ENCODE assay signal across 8 mouse cellular contexts in genomic region chr15:80977620-80978334, GRCm38 (mm10). TPM values are rescaled to one million over a fixed set of nuclear protein-coding genes. Genes with fewer than 3 reads are reported as not detected.
DNase-seq lines count a peak whose midpoint lies in the region; ATAC-seq and TF ChIP-seq lines count a peak whose summit lies in the region.

Gene Sgsm3, plus strand, starts transcription at chr15:80977765.

- no peak for TF ChIP-seq EP300 in liver, embryonic 14.5 days (IDR thresholded peaks at IDR 0.05; ENCODE audit: low read depth)
- no peak for TF ChIP-seq EP300 in stomach, postnatal 0 days (optimal IDR thresholded peaks at IDR 0.05)

- peak within 1 kb of the TSS; percentile 87 for H3K27ac ChIP-seq in forebrain, embryonic 10.5 days
- no peak within 1 kb of the TSS for H3K27ac ChIP-seq in heart, embryonic 15.5 days
- H3K27ac ChIP-seq in liver, embryonic 14.5 days, result no peak within 1 kb of the TSS
- H3K27ac ChIP-seq in neural tube, embryonic 11.5 days (ENCODE audit: low read depth, low read length), result no peak within 1 kb of the TSS
- peak within 1 kb of the TSS; percentile 85 for H3K27ac ChIP-seq in stomach, postnatal 0 days (replicated peaks)

- H3K4me1 ChIP-seq in forebrain, embryonic 10.5 days, result peaks cover 17% of the 10 kb centered on the region
- H3K4me1 ChIP-seq in heart, embryonic 15.5 days (replicated peaks), result peaks cover 3% of the 10 kb centered on the region; the same call in 1 of the 2 replicates
- H3K4me1 ChIP-seq in liver, embryonic 14.5 days (replicated peaks; ENCODE audit: control insufficient read depth in 2 of 2, insufficient read depth in 2 of 2, low read length in 1 of 2), result peaks cover 0 to 22% of the 10 kb centered on the region in 2 experiments; a peak in 3 of 4 replicates
- peaks cover 3% of the 10 kb centered on the region; the same call in 1 of the 2 replicates for H3K4me1 ChIP-seq in neural tube, embryonic 11.5 days (ENCODE audit: control insufficient read depth, insufficient read depth, low read length)
- 0 out of 2 replicates have a peak, but pooled peaks cover 2% of the 10 kb centered on the region for H3K4me1 ChIP-seq in stomach, postnatal 0 days (replicated peaks; ENCODE audit: control insufficient read depth, insufficient read depth)

- H3K4me2 ChIP-seq in heart, embryonic 15.5 days, result peak within 1 kb of the TSS; percentile 89
- peak within 1 kb of the TSS; percentile 72 for H3K4me2 ChIP-seq in liver, embryonic 14.5 days (ENCODE audit: low read depth)
- peak within 1 kb of the TSS; percentile 82 for H3K4me2 ChIP-seq in neural tube, embryonic 11.5 days (ENCODE audit: low read depth)
- H3K4me2 ChIP-seq in stomach, postnatal 0 days (replicated peaks; ENCODE audit: low read depth), result peak within 1 kb of the TSS; percentile 85

- TF ChIP-seq CTCF in liver, embryonic 14.5 days (IDR thresholded peaks at IDR 0.05; ENCODE audit: low read depth), result no peak
- no peak for TF ChIP-seq CTCF in stomach, postnatal 0 days (IDR thresholded peaks at IDR 0.05; ENCODE audit: low read depth)

- H3K9me3 ChIP-seq in forebrain, embryonic 10.5 days, result no peaks in the 10 kb centered on the region
- no peaks in the 10 kb centered on the region for H3K9me3 ChIP-seq in heart, embryonic 15.5 days (replicated peaks)
- H3K9me3 ChIP-seq in liver, embryonic 14.5 days (ENCODE audit: control insufficient read depth, low read length), result no peaks in the 10 kb centered on the region
- no peaks in the 10 kb centered on the region for H3K9me3 ChIP-seq in neural tube, embryonic 11.5 days (ENCODE audit: control insufficient read depth, low read length)
- no peaks in the 10 kb centered on the region for H3K9me3 ChIP-seq in stomach, postnatal 0 days (ENCODE audit: control insufficient read depth, low read length)

- WGBS in forebrain, embryonic 10.5 days, result under 1% methylated on average over 67 of the region's 67 CpGs
- under 1% methylated on average over 67 of the region's 67 CpGs for WGBS in heart, embryonic 15.5 days
- WGBS in liver, embryonic 14.5 days (ENCODE audit: insufficient replicate concordance), result under 1% methylated on average over 66 of the region's 67 CpGs
- under 1% methylated on average over 66 of the region's 67 CpGs for WGBS in neural tube, embryonic 11.5 days
- under 1% methylated on average over 57 of the region's 67 CpGs for WGBS in stomach, postnatal 0 days

- peak within 1 kb of the TSS; percentile 83 for H3K9ac ChIP-seq in heart, embryonic 15.5 days
- H3K9ac ChIP-seq in liver, embryonic 14.5 days (replicated peaks), result peak within 1 kb of the TSS; percentile 74
- H3K9ac ChIP-seq in neural tube, embryonic 11.5 days (ENCODE audit: low read length), result peak within 1 kb of the TSS; percentile 77
- H3K9ac ChIP-seq in stomach, postnatal 0 days (ENCODE audit: low read length), result peak within 1 kb of the TSS; percentile 79

- H3K4me3 ChIP-seq in forebrain, embryonic 10.5 days, result peak within 1 kb of the TSS; percentile 90
- H3K4me3 ChIP-seq in heart, embryonic 15.5 days, result peak within 1 kb of the TSS; percentile 96
- H3K4me3 ChIP-seq in liver, embryonic 14.5 days (ENCODE audit: insufficient read depth in 1 of 2, low read depth in 2 of 2, low read length in 2 of 2), result peak within 1 kb of the TSS; percentile 82 to 85
- peak within 1 kb of the TSS; percentile 83 for H3K4me3 ChIP-seq in neural tube, embryonic 11.5 days (ENCODE audit: low read depth, low read length)
- H3K4me3 ChIP-seq in stomach, postnatal 0 days (ENCODE audit: low read depth, low read length), result peak within 1 kb of the TSS; percentile 91

- peak; percentile 92 for DNase-seq in CD4-positive, CD25-positive, alpha-beta regulatory T cell, adult 2 months (ENCODE audit: low read depth, low spot score)
- DNase-seq in c-Kit-negative CD71-positive TER-119-positive erythroid progenitor cells, embryonic 14.5 days (ENCODE audit: low read depth, low spot score), result peak; percentile 70
- DNase-seq in forebrain, embryonic 10.5 days (ENCODE audit: extremely low spot score, low spot score), result peak; percentile 81
- peak; percentile 84 to 93 for DNase-seq in kidney, postnatal 25 days
- peak; percentile 67 to 72 (median 67) for DNase-seq in liver, embryonic 14.5 days (ENCODE audit: low read depth in 3 of 3, low spot score in 3 of 3)
- DNase-seq in neural tube, embryonic 11.5 days (ENCODE audit: low spot score), result peak; percentile 90
- peak; percentile 92 for DNase-seq in stomach, postnatal 0 days (ENCODE audit: low spot score)

- H3K36me3 ChIP-seq in forebrain, embryonic 10.5 days (replicated peaks), result no peaks in the 10 kb centered on the region
- no peaks in the 10 kb centered on the region for H3K36me3 ChIP-seq in heart, embryonic 15.5 days
- no peaks in the 10 kb centered on the region for H3K36me3 ChIP-seq in liver, embryonic 14.5 days (replicated peaks; ENCODE audit: control insufficient read depth, insufficient read depth, low read depth)
- H3K36me3 ChIP-seq in neural tube, embryonic 11.5 days (ENCODE audit: control insufficient read depth, insufficient read depth, low read length), result no peaks in the 10 kb centered on the region
- H3K36me3 ChIP-seq in stomach, postnatal 0 days (ENCODE audit: control insufficient read depth, insufficient read depth, low read length), result no peaks in the 10 kb centered on the region

- ATAC-seq in heart, embryonic 15.5 days (replicated peaks; ENCODE audit: insufficient number of reproducible peaks, insufficient read depth, low FRiP score, low read depth), result peak; percentile 91
- ATAC-seq in liver, embryonic 14.5 days (ENCODE audit: insufficient read depth), result peak; percentile 86
- ATAC-seq in neural tube, embryonic 11.5 days (ENCODE audit: insufficient read depth, low FRiP score, low TSS enrichment), result peak; percentile 85
- ATAC-seq in stomach, postnatal 0 days (ENCODE audit: low FRiP score, low TSS enrichment), result peak; percentile 89

- H3K27me3 ChIP-seq in forebrain, embryonic 10.5 days (ENCODE audit: poor library complexity, severe bottlenecking), result no peaks in the 10 kb centered on the region
- H3K27me3 ChIP-seq in heart, embryonic 15.5 days, result no peaks in the 10 kb centered on the region
- H3K27me3 ChIP-seq in liver, embryonic 14.5 days (ENCODE audit: control insufficient read depth, insufficient read depth, low read length), result no peaks in the 10 kb centered on the region
- no peaks in the 10 kb centered on the region for H3K27me3 ChIP-seq in neural tube, embryonic 11.5 days (ENCODE audit: control insufficient read depth, insufficient read depth, low read length)
- H3K27me3 ChIP-seq in stomach, postnatal 0 days (ENCODE audit: control insufficient read depth, insufficient read depth, low read length), result no peaks in the 10 kb centered on the region

RNA-seq across cellular contexts. Expression of gene Sgsm3, which starts in this region (rescaled TPM):
- polyA plus RNA-seq in forebrain, embryonic 10.5 days (2016; fragmentation: Nextera tagmentation; extraction: Ambion mirVana), result 35.5 and 36.9 TPM in 2 replicates
- polyA plus RNA-seq in heart, embryonic 15.5 days (2015; fragmentation: Nextera tagmentation; extraction: Ambion mirVana), result 15.0 and 20.4 TPM in 2 replicates
- 7.4 and 8.5 TPM in 2 replicates for polyA plus RNA-seq in liver, embryonic 14.5 days (2012; rRNA removed)
- polyA plus RNA-seq in liver, embryonic 14.5 days (2014; fragmentation: Nextera tagmentation; extraction: Ambion mirVana), result 6.2 and 7.5 TPM in 2 replicates
- polyA plus RNA-seq in neural tube, embryonic 11.5 days (2014; fragmentation: Nextera tagmentation; extraction: Ambion mirVana), result 30.2 and 32.6 TPM in 2 replicates
- 44.8 and 49.4 TPM in 2 replicates for polyA plus RNA-seq in stomach, postnatal 0 days (2015; fragmentation: Nextera tagmentation; extraction: Ambion mirVana)

Comparison
In these comparisons a context has a peak if more than half of its experiments do, and no peak if none do; other contexts are left out.
1. H3K27ac ChIP-seq: peak in forebrain, embryonic 10.5 days (single experiment) and stomach, postnatal 0 days (single experiment); none in heart, embryonic 15.5 days (single experiment), liver, embryonic 14.5 days (single experiment) and neural tube, embryonic 11.5 days (single experiment).
2. Peak in every context shown above with its lines, with median percentiles within 50 percentile points of each other: DNase-seq, H3K4me3 ChIP-seq, ATAC-seq, H3K4me2 ChIP-seq and H3K9ac ChIP-seq.